Mouse (Mus musculus): Measurements from ENCODE around the gene Gm2a. TPM values are rescaled to one million over a fixed set of nuclear protein-coding genes. Genes with fewer than 3 reads are reported as not detected.

The Gm2a gene
- polyA plus RNA-seq, 1 experiment from 2014 or later = 33.1 TPM

GRCm38 (mm10) chr11:55133204-55133603, 35.3 kb downstream of the Gm2a start:
- Histone ChIP-seq H3K27me3 (replicated peaks) (no peaks in the 10 kb centered on the region), H3K4me3 (replicated peaks) (no peak overlapping the region), H3K36me3 (no peaks in the 10 kb centered on the region), H3K9me3 (replicated peaks) (no peaks in the 10 kb centered on the region), H3K4me2 (no peak overlapping the region), H3K4me1 (no peaks in the 10 kb centered on the region), H3K27ac (replicated peaks) (no peak overlapping the region), H3K9ac (replicated peaks) (no peak overlapping the region)
- 97% methylated on average over 1 of the region's 1 CpGs for WGBS
- ATAC-seq (ENCODE audit: low FRiP score) = no peak

- Histone ChIP-seq H3K4me2 (no peak overlapping the region), H3K9me3 (replicated peaks) (no peaks in the 10 kb centered on the region), H3K36me3 (no peaks in the 10 kb centered on the region), H3K4me3 (replicated peaks) (no peak overlapping the region), H3K27ac (replicated peaks) (no peak overlapping the region), H3K9ac (replicated peaks) (no peak overlapping the region), H3K4me1 (no peaks in the 10 kb centered on the region), H3K27me3 (replicated peaks) (no peaks in the 10 kb centered on the region)
- 95% methylated on average over 1 of the region's 1 CpGs for WGBS
- ATAC-seq (ENCODE audit: low FRiP score) = no peak
Observed at GRCm38 (mm10) chr11:55134407-55134806, 36.5 kb downstream of the Gm2a start.

- Histone ChIP-seq H3K4me1 (no peaks in the 10 kb centered on the region), H3K36me3 (no peaks in the 10 kb centered on the region), H3K4me3 (replicated peaks) (no peak overlapping the region), H3K9ac (replicated peaks) (no peak overlapping the region), H3K9me3 (replicated peaks) (no peaks in the 10 kb centered on the region), H3K4me2 (no peak overlapping the region), H3K27ac (replicated peaks) (no peak overlapping the region), H3K27me3 (replicated peaks) (no peaks in the 10 kb centered on the region)
- 93% methylated on average over 5 of the region's 5 CpGs for WGBS
- no peak for ATAC-seq (ENCODE audit: low FRiP score)
Observed at GRCm38 (mm10) chr11:55134871-55135270, 37.0 kb downstream of the Gm2a start.

GRCm38 (mm10) chr11:55136770-55137547, 39.0 kb downstream of the Gm2a start:
- H3K36me3 ChIP-seq = no peaks in the 10 kb centered on the region
- H3K4me2 ChIP-seq = no peak overlapping the region
- no peaks in the 10 kb centered on the region for H3K4me1 ChIP-seq
- H3K9me3 ChIP-seq (replicated peaks) = no peaks in the 10 kb centered on the region
- H3K4me3 ChIP-seq (replicated peaks) = no peak overlapping the region
- no peak for ATAC-seq (ENCODE audit: low FRiP score)
- no peaks in the 10 kb centered on the region for H3K27me3 ChIP-seq (replicated peaks)
- no peak overlapping the region for H3K9ac ChIP-seq (replicated peaks)
- no peak overlapping the region for H3K27ac ChIP-seq (replicated peaks)
- 77% methylated on average over 15 of the region's 15 CpGs for WGBS

GRCm38 (mm10) chr11:55137646-55138045, 39.7 kb downstream of the Gm2a start:
- no peak overlapping the region for H3K4me2 ChIP-seq
- ATAC-seq (ENCODE audit: low FRiP score) = no peak
- H3K27me3 ChIP-seq (replicated peaks) = no peaks in the 10 kb centered on the region
- H3K4me3 ChIP-seq (replicated peaks) = no peak overlapping the region
- no peak overlapping the region for H3K27ac ChIP-seq (replicated peaks)
- H3K4me1 ChIP-seq = no peaks in the 10 kb centered on the region
- H3K9me3 ChIP-seq (replicated peaks) = no peaks in the 10 kb centered on the region
- no peaks in the 10 kb centered on the region for H3K36me3 ChIP-seq
- H3K9ac ChIP-seq (replicated peaks) = no peak overlapping the region

GRCm38 (mm10) chr11:55141502-55141901, 43.6 kb downstream of the Gm2a start:
- no peak for ATAC-seq (ENCODE audit: low FRiP score)
- H3K27me3 ChIP-seq (replicated peaks) = no peaks in the 10 kb centered on the region
- no peak overlapping the region for H3K9ac ChIP-seq (replicated peaks)
- 90% methylated on average over 4 of the region's 4 CpGs for WGBS
- H3K9me3 ChIP-seq (replicated peaks) = no peaks in the 10 kb centered on the region
- no peak overlapping the region for H3K4me2 ChIP-seq
- no peak overlapping the region for H3K27ac ChIP-seq (replicated peaks)
- no peaks in the 10 kb centered on the region for H3K4me1 ChIP-seq
- no peak overlapping the region for H3K4me3 ChIP-seq (replicated peaks)
- H3K36me3 ChIP-seq = no peaks in the 10 kb centered on the region

- Histone ChIP-seq H3K36me3 (no peaks in the 10 kb centered on the region), H3K9ac (replicated peaks) (no peak overlapping the region), H3K9me3 (replicated peaks) (no peaks in the 10 kb centered on the region), H3K27ac (replicated peaks) (no peak overlapping the region), H3K4me1 (no peaks in the 10 kb centered on the region), H3K27me3 (replicated peaks) (no peaks in the 10 kb centered on the region), H3K4me3 (replicated peaks) (no peak overlapping the region), H3K4me2 (no peak overlapping the region)
- ATAC-seq (ENCODE audit: low FRiP score) = no peak
- WGBS = 37% methylated on average over 5 of the region's 5 CpGs
Observed at GRCm38 (mm10) chr11:55144011-55144410, 46.1 kb downstream of the Gm2a start.

- H3K4me3 ChIP-seq (replicated peaks) = no peak overlapping the region
- H3K9me3 ChIP-seq (replicated peaks) = no peaks in the 10 kb centered on the region
- ATAC-seq (ENCODE audit: low FRiP score) = no peak
- H3K4me2 ChIP-seq = no peak overlapping the region
- no peak overlapping the region for H3K27ac ChIP-seq (replicated peaks)
- no peak overlapping the region for H3K9ac ChIP-seq (replicated peaks)
- H3K27me3 ChIP-seq (replicated peaks) = no peaks in the 10 kb centered on the region
- H3K36me3 ChIP-seq = no peaks in the 10 kb centered on the region
- no peaks in the 10 kb centered on the region for H3K4me1 ChIP-seq
- 50% methylated on average over 1 of the region's 1 CpGs for WGBS
Observed at GRCm38 (mm10) chr11:55146855-55147254, 48.9 kb downstream of the Gm2a start.

GRCm38 (mm10) chr11:55147423-55147822, 49.5 kb downstream of the Gm2a start:
- Histone ChIP-seq H3K9me3 (replicated peaks) (no peaks in the 10 kb centered on the region), H3K36me3 (no peaks in the 10 kb centered on the region), H3K4me2 (no peak overlapping the region), H3K27ac (replicated peaks) (no peak overlapping the region), H3K4me1 (no peaks in the 10 kb centered on the region), H3K9ac (replicated peaks) (no peak overlapping the region), H3K4me3 (replicated peaks) (no peak overlapping the region), H3K27me3 (replicated peaks) (no peaks in the 10 kb centered on the region)
- ATAC-seq (ENCODE audit: low FRiP score) = no peak
- 72% methylated on average over 6 of the region's 6 CpGs for WGBS

GRCm38 (mm10) chr11:55148461-55148860, 50.5 kb downstream of the Gm2a start:
- WGBS = 83% methylated on average over 4 of the region's 4 CpGs
- H3K4me2 ChIP-seq = no peak overlapping the region
- no peaks in the 10 kb centered on the region for H3K9me3 ChIP-seq (replicated peaks)
- no peak overlapping the region for H3K27ac ChIP-seq (replicated peaks)
- H3K9ac ChIP-seq (replicated peaks) = no peak overlapping the region
- H3K36me3 ChIP-seq = no peaks in the 10 kb centered on the region
- no peak for ATAC-seq (ENCODE audit: low FRiP score)
- no peak overlapping the region for H3K4me3 ChIP-seq (replicated peaks)
- H3K27me3 ChIP-seq (replicated peaks) = no peaks in the 10 kb centered on the region
- H3K4me1 ChIP-seq = no peaks in the 10 kb centered on the region

GRCm38 (mm10) chr11:55151608-55152007, 53.7 kb downstream of the Gm2a start, which contains the start of gene Slc36a3:
Slc36a3 (minus strand) TSS chr11:55151708.
- Histone ChIP-seq H3K9ac (replicated peaks) (no peak within 1 kb of the TSS), H3K9me3 (replicated peaks) (no peaks in the 10 kb centered on the region), H3K36me3 (no peaks in the 10 kb centered on the region), H3K4me1 (no peaks in the 10 kb centered on the region), H3K4me2 (no peak within 1 kb of the TSS), H3K27ac (replicated peaks) (no peak within 1 kb of the TSS), H3K4me3 (replicated peaks) (no peak within 1 kb of the TSS), H3K27me3 (replicated peaks) (no peaks in the 10 kb centered on the region)
- 76% methylated on average over 3 of the region's 3 CpGs for WGBS
- no peak for ATAC-seq (ENCODE audit: low FRiP score)

- H3K4me1 ChIP-seq = no peaks in the 10 kb centered on the region
- H3K4me2 ChIP-seq = no peak overlapping the region
- H3K4me3 ChIP-seq (replicated peaks) = no peak overlapping the region
- ATAC-seq (ENCODE audit: low FRiP score) = no peak
- no peaks in the 10 kb centered on the region for H3K27me3 ChIP-seq (replicated peaks)
- no peaks in the 10 kb centered on the region for H3K36me3 ChIP-seq
- no peaks in the 10 kb centered on the region for H3K9me3 ChIP-seq (replicated peaks)
- WGBS = 70% methylated on average over 3 of the region's 3 CpGs
- H3K27ac ChIP-seq (replicated peaks) = no peak overlapping the region
- H3K9ac ChIP-seq (replicated peaks) = no peak overlapping the region
Observed at GRCm38 (mm10) chr11:55154398-55155069, 56.6 kb downstream of the Gm2a start.
